Mouse (Mus musculus): ENCODE data around the gene Coro1c. TPM values are rescaled to one million over a fixed set of nuclear protein-coding genes. Genes with fewer than 3 reads are reported as not detected.

Coro1c gene
- polyA plus RNA-seq, 1 experiment from 2014 or later = 206 TPM

DNA sequence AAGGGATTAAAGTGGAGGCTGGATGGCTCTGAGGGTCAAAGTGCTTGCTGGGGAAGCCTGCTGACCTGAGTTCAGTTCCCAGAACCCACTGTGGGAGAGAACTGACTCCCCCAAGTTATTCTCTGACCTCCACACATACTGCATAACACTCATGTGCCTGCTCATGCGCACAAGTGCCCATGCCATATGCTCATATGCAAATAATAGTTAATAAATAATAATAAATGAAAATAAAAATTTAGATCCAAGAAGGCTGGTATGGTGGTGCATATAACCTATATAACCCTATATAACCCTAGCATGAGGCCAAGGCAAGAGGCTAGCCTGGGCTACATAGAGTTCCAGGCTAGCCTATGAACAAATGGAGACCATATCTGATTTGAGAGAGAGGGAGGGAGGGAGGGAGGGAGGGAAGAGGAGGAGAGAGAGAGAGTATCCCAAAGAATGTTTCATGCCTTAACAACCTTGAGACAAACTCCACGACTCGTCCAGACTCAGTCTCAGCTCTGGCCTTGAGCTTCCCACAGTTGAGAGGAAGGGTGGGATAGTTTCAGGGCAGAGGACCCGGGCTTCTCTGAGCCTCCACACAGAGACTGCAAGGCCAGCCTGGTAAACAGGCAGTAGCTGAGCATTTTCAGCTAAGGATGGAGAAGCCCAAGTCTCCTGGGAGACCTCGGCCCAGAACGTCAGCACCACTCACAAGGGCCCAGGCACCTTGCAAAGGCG lies 78.8 kb downstream of the Coro1c start:
- H3K27ac ChIP-seq = no peak overlapping the region
- no peaks in the 10 kb centered on the region for H3K36me3 ChIP-seq (replicated peaks)
- no peak overlapping the region for H3K4me3 ChIP-seq
- H3K27me3 ChIP-seq (replicated peaks) = no peaks in the 10 kb centered on the region
- no peak overlapping the region for H3K9ac ChIP-seq
- H3K9me3 ChIP-seq = no peaks in the 10 kb centered on the region
- no peak overlapping the region for H3K4me2 ChIP-seq
- H3K4me1 ChIP-seq = no peaks in the 10 kb centered on the region
- 82% methylated on average over 7 of the region's 7 CpGs for WGBS
- ATAC-seq (replicated peaks) = no peak

DNA sequence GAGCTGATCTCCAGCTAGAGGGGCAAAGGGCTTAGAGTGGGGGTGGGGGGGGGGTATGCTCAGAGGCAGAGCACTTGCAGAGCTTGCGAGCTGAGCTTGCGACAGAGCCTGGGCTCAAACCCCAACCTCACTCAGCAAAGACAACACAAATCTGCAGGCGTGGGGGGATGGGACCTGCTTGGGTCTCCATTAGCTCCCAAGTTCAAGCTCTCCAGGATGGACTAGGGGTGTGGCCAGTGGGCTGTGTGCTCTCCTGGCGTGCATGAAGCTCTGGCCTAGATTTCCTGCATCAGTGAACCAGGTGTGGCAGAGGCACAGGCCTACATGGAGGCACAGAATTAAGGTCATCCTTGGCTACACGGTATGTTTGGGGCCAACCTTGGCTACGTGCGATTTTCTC lies 80.1 kb downstream of the Coro1c start:
- H3K4me2 ChIP-seq = no peak overlapping the region
- H3K36me3 ChIP-seq (replicated peaks) = no peaks in the 10 kb centered on the region
- 62% methylated on average over 7 of the region's 7 CpGs for WGBS
- no peak for ATAC-seq (replicated peaks)
- no peak overlapping the region for H3K27ac ChIP-seq
- H3K27me3 ChIP-seq (replicated peaks) = no peaks in the 10 kb centered on the region
- H3K9me3 ChIP-seq = no peaks in the 10 kb centered on the region
- no peak overlapping the region for H3K9ac ChIP-seq
- H3K4me1 ChIP-seq = no peaks in the 10 kb centered on the region
- no peak overlapping the region for H3K4me3 ChIP-seq

DNA sequence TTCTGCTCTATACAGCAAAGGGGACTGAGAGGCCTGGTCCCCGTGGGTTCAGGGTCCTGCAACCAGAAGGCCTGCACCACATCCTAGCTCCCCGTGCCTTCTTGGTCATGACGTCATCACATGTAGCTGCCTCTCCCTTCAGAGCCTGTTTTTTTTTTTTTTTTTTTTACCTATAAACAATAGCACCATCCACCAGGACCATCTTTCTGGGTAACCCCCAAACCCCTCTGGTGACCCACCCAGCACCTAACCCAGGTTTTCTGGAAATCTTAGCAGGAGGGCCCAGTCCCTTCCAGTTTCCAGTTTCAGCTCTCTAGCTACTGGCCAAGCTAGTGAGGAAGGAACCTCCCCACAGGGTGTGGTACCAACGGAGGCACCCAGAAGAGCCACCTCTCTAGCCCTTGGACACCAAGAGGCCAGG lies 80.6 kb downstream of the Coro1c start:
- Histone ChIP-seq H3K27ac (no peak overlapping the region), H3K9ac (no peak overlapping the region), H3K27me3 (replicated peaks) (no peaks in the 10 kb centered on the region), H3K4me2 (no peak overlapping the region), H3K4me1 (no peaks in the 10 kb centered on the region), H3K4me3 (no peak overlapping the region), H3K9me3 (no peaks in the 10 kb centered on the region), H3K36me3 (replicated peaks) (no peaks in the 10 kb centered on the region)
- no peak for ATAC-seq (replicated peaks)
- 54% methylated on average over 4 of the region's 4 CpGs for WGBS

DNA sequence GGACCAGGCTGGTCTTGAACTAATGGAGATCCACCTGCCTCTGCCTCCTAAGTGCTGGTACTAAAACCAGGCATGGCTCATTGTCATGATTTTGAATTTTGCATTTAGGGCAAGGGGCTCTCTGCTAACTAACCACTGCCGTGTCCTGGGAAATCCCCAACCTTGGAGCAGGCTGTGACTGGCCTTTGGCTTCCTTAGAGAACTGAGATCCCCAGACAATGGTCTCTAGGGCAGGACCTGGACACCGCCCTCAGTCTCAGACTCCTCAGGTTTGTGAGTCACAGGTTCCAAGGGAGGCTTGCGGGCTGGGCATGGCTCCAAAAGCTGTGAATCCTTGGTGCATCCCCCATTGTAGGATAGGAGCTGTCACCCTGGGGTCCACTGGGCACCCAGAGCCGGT lies 81.9 kb downstream of the Coro1c start:
- no peak overlapping the region for H3K9ac ChIP-seq
- ATAC-seq (replicated peaks) = no peak
- WGBS = 88% methylated on average over 4 of the region's 4 CpGs
- no peaks in the 10 kb centered on the region for H3K4me1 ChIP-seq
- H3K36me3 ChIP-seq (replicated peaks) = no peaks in the 10 kb centered on the region
- no peaks in the 10 kb centered on the region for H3K27me3 ChIP-seq (replicated peaks)
- H3K4me2 ChIP-seq = no peak overlapping the region
- H3K9me3 ChIP-seq = no peaks in the 10 kb centered on the region
- no peak overlapping the region for H3K27ac ChIP-seq
- H3K4me3 ChIP-seq = no peak overlapping the region

- H3K4me2 ChIP-seq = no peak overlapping the region
- WGBS = 83% methylated on average over 7 of the region's 7 CpGs
- ATAC-seq (replicated peaks) = no peak
Measured at GRCm38 (mm10) chr5:113825558-113825957, 83.0 kb downstream of the Coro1c start.

GRCm38 (mm10) chr5:113824228-113824627 lies 84.3 kb downstream of the Coro1c start:
- H3K4me3 ChIP-seq = no peak overlapping the region
- H3K9me3 ChIP-seq = no peaks in the 10 kb centered on the region
- WGBS = 87% methylated on average over 4 of the region's 4 CpGs
- no peaks in the 10 kb centered on the region for H3K27me3 ChIP-seq (replicated peaks)
- H3K27ac ChIP-seq = no peak overlapping the region
- no peak for ATAC-seq (replicated peaks)
- H3K4me1 ChIP-seq = no peaks in the 10 kb centered on the region
- H3K9ac ChIP-seq = no peak overlapping the region
- no peak overlapping the region for H3K4me2 ChIP-seq
- no peaks in the 10 kb centered on the region for H3K36me3 ChIP-seq (replicated peaks)

More at GRCm38 (mm10) chr5:113825558-113825957, 83.0 kb downstream of the Coro1c start:
- H3K4me1 ChIP-seq = no peaks in the 10 kb centered on the region
- H3K4me3 ChIP-seq = no peak overlapping the region
- no peaks in the 10 kb centered on the region for H3K36me3 ChIP-seq (replicated peaks)
- no peak overlapping the region for H3K9ac ChIP-seq
- H3K9me3 ChIP-seq = no peaks in the 10 kb centered on the region
- H3K27me3 ChIP-seq (replicated peaks) = no peaks in the 10 kb centered on the region
- no peak overlapping the region for H3K27ac ChIP-seq

GRCm38 (mm10) chr5:113818572-113818971 lies 90.0 kb downstream of the Coro1c start:
- no peak overlapping the region for H3K4me3 ChIP-seq
- H3K9ac ChIP-seq = no peak overlapping the region
- peaks cover 6% of the 10 kb centered on the region; the same call in 1 of the 2 replicates for H3K4me1 ChIP-seq
- no peak overlapping the region for H3K4me2 ChIP-seq
- H3K36me3 ChIP-seq (replicated peaks) = no peaks in the 10 kb centered on the region
- no peaks in the 10 kb centered on the region for H3K9me3 ChIP-seq
- H3K27ac ChIP-seq = 0 out of 2 replicates have a peak overlapping the region, but pooled peaks have one; percentile 42
- 70% methylated on average over 14 of the region's 14 CpGs for WGBS
- ATAC-seq (replicated peaks) = peak; percentile 45; the same call in 1 of the 2 replicates
- 0 out of 2 replicates have a peak, but pooled peaks cover 2% of the 10 kb centered on the region for H3K27me3 ChIP-seq (replicated peaks)

DNA sequence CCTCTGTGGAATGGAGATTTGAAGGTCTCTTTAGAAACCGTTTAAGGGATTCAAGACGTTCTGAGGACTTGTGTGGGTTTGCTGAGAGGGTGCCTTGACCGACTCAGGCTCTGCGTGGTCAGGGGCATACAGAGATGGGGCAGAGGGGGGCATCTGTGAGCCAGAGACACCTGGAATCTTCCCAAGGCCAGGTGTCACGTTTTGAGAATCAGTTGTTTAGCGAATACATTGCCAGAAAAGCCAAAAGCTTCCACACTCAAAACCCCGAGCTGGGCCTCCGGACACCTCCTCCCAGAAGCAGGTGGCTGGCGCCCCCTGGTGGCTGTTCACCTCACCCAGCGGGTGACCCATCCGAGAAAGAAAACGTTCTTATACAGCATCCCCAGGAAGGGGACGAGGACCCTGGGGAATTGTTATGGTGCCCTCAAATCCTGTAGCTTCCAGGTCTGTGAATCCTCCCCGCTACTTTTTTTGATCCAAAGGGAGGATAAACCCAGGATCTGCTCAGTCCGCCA lies 92.9 kb downstream of the Coro1c start:
- Histone ChIP-seq H3K27me3 (replicated peaks) (0 out of 2 replicates have a peak, but pooled peaks cover 2% of the 10 kb centered on the region), H3K9me3 (no peaks in the 10 kb centered on the region; the same call in 1 of the 2 replicates), H3K4me3 (no peak overlapping the region), H3K4me2 (no peak overlapping the region), H3K27ac (no peak overlapping the region), H3K36me3 (replicated peaks) (no peaks in the 10 kb centered on the region), H3K9ac (no peak overlapping the region), H3K4me1 (peaks cover 6% of the 10 kb centered on the region; the same call in 1 of the 2 replicates)
- 13% methylated on average over 15 of the region's 15 CpGs for WGBS
- ATAC-seq (replicated peaks) = no peak

GRCm38 (mm10) chr5:113815041-113815389 lies 93.5 kb downstream of the Coro1c start:
- no peak overlapping the region for H3K4me2 ChIP-seq

GRCm38 (mm10) chr5:113814111-113815040 lies 94.2 kb downstream of the Coro1c start:
- Histone ChIP-seq H3K4me3 (no peak overlapping the region), H3K9ac (no peak overlapping the region), H3K4me1 (peaks cover 6% of the 10 kb centered on the region; the same call in 1 of the 2 replicates), H3K9me3 (no peaks in the 10 kb centered on the region; the same call in 1 of the 2 replicates), H3K27me3 (replicated peaks) (0 out of 2 replicates have a peak, but pooled peaks cover 2% of the 10 kb centered on the region), H3K27ac (no peak overlapping the region), H3K36me3 (replicated peaks) (no peaks in the 10 kb centered on the region), H3K4me2 (no peak overlapping the region)
- WGBS = 35% methylated on average over 27 of the region's 27 CpGs
- ATAC-seq (replicated peaks) = no peak

More at GRCm38 (mm10) chr5:113815041-113815389, 93.5 kb downstream of the Coro1c start:
- H3K27me3 ChIP-seq (replicated peaks) = 0 out of 2 replicates have a peak, but pooled peaks cover 2% of the 10 kb centered on the region
- no peaks in the 10 kb centered on the region; the same call in 1 of the 2 replicates for H3K9me3 ChIP-seq
- no peak overlapping the region for H3K9ac ChIP-seq
- peaks cover 6% of the 10 kb centered on the region; the same call in 1 of the 2 replicates for H3K4me1 ChIP-seq
- 57% methylated on average over 11 of the region's 11 CpGs for WGBS
- no peak overlapping the region for H3K27ac ChIP-seq
- ATAC-seq (replicated peaks) = no peak
- H3K4me3 ChIP-seq = no peak overlapping the region
- H3K36me3 ChIP-seq (replicated peaks) = no peaks in the 10 kb centered on the region

DNA sequence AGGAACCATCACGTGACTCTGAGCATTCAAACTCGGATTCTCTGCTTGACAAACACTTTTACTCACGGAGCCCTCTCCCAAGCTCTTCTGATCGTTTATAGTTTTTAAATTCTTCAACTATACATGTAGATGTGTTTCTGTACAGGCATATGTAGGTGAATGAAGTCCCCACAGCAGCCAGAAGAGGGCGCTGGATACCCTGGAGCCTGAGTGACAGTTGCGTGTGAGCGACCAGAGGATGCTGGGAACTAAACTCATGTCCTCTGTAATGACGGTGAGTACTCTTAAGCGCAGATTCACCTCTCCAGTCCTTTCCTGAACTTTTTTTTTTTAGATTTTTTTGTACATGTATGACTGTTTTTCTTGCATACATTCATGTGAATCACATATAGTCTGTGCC lies 95.0 kb downstream of the Coro1c start:
- Histone ChIP-seq H3K36me3 (replicated peaks) (no peaks in the 10 kb centered on the region), H3K4me3 (no peak overlapping the region), H3K27ac (no peak overlapping the region), H3K9me3 (no peaks in the 10 kb centered on the region; the same call in 1 of the 2 replicates), H3K4me2 (no peak overlapping the region), H3K9ac (no peak overlapping the region), H3K4me1 (peaks cover 3% of the 10 kb centered on the region; the same call in 1 of the 2 replicates), H3K27me3 (replicated peaks) (0 out of 2 replicates have a peak, but pooled peaks cover 2% of the 10 kb centered on the region)
- no peak for ATAC-seq (replicated peaks)
- WGBS = 19% methylated on average over 9 of the region's 9 CpGs

- H3K27ac ChIP-seq = no peak overlapping the region
- H3K36me3 ChIP-seq (replicated peaks) = no peaks in the 10 kb centered on the region
- no peaks in the 10 kb centered on the region; the same call in 1 of the 2 replicates for H3K9me3 ChIP-seq
- WGBS = 94% methylated on average over 2 of the region's 2 CpGs
- no peak overlapping the region for H3K4me3 ChIP-seq
- no peak for ATAC-seq (replicated peaks)
- 0 out of 2 replicates have a peak, but pooled peaks cover 2% of the 10 kb centered on the region for H3K27me3 ChIP-seq (replicated peaks)
- H3K4me2 ChIP-seq = no peak overlapping the region
- H3K9ac ChIP-seq = no peak overlapping the region
- 0 out of 2 replicates have a peak, but pooled peaks cover 3% of the 10 kb centered on the region for H3K4me1 ChIP-seq
Measured at GRCm38 (mm10) chr5:113812638-113813037, 95.9 kb downstream of the Coro1c start.
